Mouse (Mus musculus) embryo, embryonic 11 days (tissue): Measurements from ENCODE around the gene Fosl1.

Source experiments
- DNase-seq: peaks from one replicate; pipeline ENCODE4 v3.0.0-alpha.2; 2015

The Fosl1 gene

DNA sequence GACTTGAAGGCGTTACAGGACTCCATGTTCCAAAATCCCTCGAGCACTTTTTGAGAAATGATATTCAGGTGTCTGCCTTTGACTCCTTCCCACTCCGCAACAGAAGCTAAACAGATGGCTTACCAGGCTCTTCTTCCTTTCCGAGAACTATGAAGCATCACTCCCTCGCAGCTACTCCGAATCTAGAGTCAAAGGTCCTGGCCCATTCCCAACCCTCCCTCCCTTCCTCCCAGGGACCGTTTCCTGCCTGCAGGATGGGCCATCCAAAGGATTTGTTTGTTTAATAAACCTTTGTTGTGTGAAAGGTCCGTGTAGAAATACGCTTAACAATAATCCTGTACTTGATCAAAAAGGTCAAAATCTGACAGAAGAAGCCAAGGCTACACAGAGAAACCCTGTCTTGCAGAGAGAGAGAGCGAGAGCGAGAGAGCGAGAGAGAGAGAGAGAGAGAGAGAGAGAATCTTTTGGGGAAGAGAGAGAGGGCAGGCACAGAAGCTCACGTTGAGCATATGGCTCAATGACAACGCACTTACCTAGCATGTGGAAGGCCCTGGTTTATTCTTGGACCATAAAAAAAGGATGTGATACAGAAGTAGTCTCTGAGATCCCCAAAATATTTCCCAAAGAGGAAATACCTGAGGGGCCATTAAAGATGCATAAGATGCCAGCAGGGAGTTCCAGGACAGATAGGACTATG, 10.5 kb downstream of the Fosl1 start, which contains the start of gene Ccdc85b:
TSS of gene Ccdc85b (minus strand) at position 149 of the 697 bp plus-strand sequence.
- no peak for DNase-seq

DNA sequence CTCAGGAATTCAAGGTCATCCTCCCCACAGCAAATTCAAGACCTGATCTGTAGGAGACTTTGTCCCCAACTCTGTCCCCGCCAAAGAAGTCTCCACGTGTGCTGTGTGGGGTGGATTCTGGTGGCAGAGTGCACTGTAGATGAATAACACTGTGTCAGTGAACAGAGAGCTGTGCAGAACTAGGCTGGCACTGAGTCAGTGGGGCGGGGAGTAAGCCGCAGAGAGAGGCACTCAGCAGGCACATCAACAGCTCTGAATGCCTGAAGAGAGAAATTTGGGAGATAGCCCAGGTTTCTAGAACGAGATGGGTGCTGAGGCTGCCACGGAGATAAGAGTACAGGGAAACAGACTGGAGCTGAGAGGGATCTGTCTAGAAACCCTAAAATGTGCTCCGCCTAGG, 11.7 kb downstream of the Fosl1 start:
- no peak for DNase-seq

DNA sequence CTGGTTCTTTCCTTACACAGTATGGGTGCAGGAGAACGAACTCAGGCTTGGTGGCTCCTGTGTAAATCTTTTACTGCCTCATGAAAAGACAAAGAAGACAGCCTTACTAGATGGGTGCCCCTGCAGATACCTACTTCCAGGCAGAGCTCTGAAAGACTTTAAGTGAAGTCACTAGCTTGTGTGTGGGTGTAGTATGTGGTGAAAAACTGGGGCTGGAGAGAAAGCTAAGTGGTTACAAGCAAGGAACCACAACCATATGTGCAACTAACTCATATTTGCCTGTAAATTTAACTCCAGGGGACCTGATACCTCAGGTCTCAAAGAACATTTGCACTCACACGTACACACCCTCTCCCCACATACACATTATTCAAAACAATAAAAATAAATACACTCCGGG, 12.5 kb downstream of the Fosl1 start:
- DNase-seq: no peak

DNA sequence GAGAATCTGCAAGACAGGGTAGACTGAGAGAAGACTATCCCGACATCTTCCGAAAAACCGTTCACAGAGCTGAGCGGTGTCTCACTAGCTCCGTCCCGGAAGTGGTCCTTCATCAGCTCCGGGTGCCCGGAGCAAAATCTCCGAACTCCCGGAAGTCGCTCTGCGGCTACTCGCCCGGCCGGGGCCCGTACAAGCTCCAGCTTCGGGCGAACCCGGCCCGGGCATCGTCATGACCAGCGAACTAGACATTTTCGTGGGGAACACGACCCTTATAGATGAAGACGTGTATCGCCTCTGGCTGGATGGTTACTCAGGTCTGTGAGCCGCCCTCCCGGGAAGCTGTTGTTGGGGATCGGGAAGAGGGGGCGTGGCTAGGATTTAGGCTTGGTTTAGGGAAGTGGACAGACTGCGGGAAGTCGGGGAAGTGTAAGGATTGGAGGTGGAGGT, 13.1 kb downstream of the Fosl1 start, which contains the start of gene Fibp:
TSS of gene Fibp (plus strand) at position 151 of the 447 bp plus-strand sequence.
- DNase-seq: peak; percentile 95

DNA sequence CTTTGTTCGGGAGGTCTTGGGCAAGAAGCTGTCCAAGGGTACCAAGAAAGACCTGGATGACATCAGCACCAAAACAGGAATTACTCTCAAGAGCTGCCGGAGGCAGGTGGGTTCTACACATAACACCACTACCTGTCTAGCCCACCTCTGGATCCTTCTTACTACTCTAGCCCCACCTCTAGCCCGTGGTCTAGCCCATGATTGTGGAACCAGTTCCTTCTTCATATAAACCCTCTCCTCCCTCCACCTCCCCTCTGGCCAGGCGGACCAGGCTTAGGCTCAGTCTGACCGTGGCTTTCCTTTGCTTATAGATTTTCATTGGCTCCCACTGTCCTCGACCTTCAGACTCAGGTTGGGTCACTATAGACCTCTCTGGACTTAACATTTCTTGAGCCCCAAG, 14.1 kb downstream of the Fosl1 start:
- no peak for DNase-seq

DNA sequence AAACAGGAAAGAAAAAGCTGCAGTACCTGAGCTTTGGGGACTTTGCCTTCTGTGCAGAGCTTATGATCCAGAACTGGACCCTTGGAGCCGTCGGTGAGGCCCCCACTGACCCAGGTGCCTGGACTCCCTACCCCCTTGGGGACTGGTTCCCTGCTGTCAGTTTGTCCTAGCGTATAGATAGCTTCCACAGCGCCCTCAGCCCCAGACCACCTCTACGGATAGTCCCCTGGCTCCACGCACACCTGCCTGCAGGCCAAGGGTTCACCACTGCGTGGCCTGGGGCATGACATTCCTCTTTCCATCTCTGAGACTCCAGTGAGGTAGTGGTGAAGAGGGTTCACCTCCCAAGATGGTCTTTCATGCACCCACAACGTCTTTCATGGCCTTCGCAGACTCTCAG, 15.9 kb downstream of the Fosl1 start:
- DNase-seq: no peak

DNA sequence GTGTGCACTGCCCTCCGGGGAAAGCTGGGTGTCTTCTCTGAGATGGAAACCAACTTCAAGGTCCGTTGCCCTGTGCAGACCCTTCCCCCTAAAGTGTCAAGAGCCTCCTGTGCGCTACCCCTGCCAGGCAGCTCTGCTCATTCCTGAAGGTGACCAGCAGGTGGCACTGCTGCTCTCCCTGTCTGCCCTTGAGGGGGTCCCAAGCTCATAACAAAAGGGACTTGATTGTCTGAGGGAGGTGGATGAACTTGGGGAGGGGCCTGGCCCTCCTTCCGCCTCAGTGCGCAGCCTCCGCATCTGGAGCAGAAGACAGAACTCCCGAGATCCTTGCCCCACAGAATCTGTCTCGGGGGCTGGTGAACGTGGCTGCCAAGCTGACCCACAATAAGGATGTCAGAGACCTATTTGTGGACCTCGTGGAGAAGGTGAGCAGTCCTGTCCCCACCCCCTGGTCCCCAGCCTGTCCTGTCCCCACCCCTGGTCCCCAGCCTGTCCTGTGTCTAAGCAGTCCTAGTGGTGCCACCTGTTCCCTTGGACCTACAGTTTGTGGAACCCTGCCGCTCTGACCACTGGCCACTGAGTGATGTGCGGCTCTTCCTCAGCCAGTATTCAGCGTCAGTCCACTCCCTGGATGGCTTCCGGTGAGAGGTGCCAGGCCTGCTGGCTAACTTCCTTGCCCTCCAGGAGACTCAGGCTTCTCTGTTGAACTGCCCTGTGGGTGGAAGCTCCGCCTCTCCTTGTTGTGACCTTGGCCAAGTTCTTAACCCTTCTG, 16.6 kb downstream of the Fosl1 start:
- DNase-seq: peak; percentile 85

DNA sequence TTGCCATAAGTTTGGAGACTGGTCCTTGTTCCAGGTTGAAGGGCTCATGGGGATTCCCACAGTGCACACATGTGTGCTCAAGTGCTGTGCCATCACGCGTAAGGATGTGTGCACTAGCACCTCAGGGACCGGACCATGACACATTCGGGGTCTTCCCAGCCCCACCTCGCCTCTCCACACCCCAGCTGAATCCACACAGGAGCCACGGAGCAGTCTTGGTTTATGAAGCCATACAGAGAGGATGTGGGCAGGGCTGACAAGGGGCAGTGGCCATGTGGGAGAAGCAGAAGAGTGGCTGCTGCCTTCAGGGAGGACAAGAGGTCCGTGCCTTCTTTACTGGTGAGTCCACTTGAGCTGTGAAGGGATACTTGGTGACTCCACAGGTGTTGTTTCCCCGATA, 17.7 kb downstream of the Fosl1 start:
- DNase-seq: no peak

DNA sequence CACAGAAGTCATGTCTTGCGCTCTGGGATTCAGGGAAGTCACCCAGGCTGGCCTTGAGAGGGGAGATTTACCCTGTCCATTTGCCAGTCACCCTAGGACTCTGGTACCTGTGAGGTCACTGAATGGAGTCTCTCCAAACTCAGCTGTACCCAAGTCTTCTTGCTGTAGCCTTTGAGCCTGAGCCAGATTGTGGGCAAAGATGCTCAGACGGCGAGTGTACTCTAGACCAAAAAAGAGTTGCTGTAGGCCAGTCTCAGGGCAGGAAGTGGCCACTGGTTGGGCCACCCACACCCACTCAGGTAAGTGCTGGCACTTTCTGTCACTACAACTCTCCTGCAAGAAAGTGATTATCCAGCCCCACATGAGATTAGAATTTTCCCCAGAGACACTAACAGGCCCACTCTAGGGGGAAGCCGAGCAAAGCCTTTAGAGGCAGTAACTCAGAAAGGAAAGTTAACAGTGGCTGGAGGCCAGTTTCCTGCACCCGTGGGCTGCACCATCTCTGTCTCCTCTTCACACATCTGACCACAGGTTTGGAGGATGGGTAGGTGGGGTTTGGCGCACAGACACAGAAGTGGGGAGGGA, 19.7 kb downstream of the Fosl1 start:
- no peak for DNase-seq

DNA sequence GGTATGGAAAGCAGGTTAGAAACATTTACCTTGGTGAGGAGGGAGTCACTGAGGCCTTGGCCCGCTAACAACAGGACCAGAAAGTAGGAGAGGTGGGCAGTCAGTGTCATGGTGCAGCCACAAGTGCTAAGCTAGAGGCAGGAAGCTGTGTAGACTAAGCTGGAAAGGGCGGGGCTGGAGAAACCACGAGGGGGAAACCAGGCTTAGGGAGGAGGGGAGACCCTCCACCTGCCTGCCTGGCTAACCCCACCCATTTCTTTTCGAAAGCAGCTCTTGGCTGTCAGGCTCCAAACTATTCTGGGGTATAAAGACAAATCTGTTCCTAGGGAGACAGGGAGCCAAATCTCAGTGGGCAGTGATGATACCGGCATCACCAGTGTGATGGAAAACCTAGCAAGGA, 21.0 kb downstream of the Fosl1 start, which contains the start of gene Ctsw:
TSS of gene Ctsw (minus strand) at position 134 of the 400 bp plus-strand sequence.
- DNase-seq: no peak

DNA sequence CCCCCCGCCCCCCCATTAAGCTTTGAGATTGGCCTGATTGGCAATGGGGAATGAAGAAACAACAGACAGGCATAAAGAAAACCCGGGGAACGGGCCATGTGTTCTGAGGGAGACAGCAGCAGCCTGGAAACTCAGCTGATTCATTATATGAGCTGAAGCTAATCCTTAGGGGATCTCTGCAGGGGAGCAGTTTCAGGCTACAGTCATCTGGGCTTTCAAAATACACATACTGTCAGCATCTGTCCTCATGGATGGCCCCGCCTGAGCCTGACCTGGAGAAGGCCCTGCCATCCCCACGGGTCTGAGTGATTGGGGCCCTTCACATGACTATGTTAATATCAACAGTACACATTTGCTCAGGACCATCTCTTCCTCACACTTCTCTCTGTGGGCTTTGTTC, 24.5 kb downstream of the Fosl1 start:
- DNase-seq: no peak

DNA sequence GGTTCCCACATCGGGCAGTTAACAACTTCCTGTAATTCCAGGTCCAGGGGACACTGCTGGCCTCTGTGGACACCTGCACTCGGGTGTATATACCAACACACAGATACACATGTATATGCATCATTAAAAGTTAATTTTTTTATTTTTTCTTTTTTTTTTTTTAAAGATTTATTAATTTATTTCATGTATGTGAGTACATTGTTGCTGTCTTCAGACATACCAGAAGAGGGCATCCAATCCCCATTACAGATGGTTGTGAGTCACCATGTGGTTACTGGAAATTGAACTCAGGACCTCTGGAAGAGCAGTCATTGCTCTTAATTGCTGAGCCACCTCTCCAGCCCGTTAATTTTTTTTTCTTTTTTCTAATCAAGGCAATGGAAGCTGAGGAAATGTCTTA, 25.5 kb downstream of the Fosl1 start:
- no peak for DNase-seq

DNA sequence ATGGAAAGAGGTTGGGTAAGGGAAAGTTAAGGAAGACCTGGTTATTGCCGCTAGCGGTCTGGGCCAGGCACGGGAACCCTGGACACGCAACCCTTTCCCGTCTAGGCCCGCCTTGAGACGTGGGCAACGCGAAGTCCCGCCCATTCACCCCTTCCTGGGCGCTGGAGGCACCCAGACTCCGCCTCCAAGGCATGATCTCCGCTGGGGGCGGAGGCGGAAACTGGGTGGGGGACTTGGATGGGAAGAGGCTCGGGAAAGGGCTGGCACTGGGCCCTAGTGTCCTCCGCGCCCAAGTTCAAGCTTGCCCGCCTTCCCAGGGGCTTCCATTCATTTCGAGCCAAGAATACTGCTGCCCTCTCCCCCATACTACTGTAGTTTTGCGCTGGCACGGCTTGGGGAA, 26.4 kb downstream of the Fosl1 start, which contains the start of gene Efemp2:
TSS of gene Efemp2 (plus strand) at position 235 of the 400 bp plus-strand sequence.
- DNase-seq: peak; percentile 90

DNA sequence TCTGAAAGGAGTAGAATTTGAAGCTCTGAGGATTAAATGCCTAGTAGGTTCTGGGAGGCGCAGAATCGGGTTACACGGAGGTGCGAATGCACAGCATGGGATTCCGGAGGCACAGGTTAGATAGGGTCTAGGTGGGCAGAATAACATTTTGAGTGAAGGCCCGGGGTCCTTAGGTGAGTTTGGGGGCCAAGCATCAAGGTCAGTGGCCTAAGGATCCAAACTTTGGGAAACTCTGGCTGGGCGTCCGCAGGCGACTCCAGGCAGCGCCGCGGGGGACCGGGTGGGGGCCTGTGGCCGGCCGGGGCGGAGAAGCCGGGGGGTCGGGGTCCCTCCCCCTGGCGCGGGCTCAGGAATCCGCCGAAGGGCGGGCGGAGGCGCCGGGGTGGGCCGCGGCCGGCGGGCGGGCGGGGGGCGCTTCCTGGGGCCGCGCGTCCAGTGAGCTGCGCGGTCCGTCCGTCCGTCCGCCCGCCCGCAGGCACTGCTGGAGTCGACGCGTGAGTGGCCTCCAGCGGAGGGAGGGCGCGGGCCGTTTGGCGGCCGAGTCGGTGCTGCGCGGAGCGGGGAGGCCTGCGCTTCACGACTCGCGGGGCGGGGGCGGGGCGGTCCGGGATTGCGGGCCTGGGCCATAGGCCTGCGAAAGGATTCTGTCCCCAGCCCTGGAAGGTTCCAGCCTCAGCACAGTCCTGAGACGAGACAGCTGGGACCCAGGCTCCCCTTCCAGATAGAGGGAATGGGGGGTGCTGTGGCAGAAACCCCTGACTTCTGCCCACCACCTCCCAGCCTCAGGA, 27.1 kb downstream of the Fosl1 start:
- peak; percentile 74 for DNase-seq

DNA sequence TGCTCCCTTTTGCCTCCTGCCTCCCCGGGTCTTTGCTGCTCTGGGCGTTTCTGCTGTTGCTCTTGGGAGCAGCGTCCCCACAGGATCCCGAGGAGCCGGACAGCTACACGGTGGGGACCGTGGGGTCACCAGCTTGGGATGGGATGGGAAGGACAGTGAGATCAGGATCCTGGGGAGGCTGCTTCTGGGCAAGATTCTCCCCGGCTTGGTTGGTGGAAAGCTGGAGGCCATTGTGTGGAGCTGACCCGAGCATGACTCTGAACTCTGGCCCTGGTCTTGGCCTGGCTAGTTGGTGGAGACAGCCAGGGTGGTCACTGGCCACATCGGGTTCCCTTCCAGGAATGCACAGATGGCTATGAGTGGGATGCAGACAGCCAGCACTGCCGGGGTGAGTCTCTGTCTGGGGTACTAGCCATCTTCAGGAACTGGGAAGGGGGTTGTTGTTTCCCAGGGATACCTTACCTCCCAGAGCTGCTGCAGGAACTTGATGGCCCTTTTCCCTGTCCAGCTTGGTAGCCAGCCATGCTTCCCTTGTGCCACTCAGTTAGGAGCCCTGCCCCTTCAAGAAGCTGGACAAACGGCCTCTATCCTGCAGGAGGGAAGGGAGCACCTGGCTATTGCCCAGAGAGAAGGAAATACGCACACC, 27.8 kb downstream of the Fosl1 start:
- peak; percentile 39 for DNase-seq

DNA sequence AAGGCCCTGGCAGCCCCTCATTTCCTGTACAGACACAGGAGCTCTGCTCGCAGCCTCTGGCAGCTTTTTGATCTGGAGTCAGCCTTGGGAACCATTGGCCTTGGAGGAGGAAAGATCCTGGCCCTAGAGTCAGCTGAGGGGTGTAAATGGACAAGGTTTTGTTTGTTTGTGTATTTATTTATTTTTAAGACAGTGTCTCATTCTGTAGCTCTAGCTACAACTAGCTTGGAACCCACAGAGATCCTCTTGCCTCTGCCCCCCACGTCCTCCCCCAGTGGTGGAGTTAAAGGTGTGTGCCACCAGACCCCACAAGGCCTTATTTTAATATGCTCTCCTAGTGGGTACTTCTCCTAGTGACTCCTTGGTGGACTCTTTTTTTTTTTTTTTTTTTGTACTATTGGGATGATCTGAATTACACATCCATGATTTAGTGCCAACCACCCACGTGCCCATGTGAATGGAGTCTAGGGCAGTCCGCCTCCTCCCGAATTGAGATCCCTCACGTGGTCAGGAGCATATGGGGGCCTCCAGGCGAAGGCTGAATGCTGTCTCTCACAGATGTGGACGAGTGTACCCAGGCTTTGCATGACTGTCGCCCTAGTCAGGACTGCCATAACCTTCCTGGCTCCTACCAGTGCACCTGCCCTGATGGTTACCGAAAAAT, 29.8 kb downstream of the Fosl1 start:
- no peak for DNase-seq

DNA sequence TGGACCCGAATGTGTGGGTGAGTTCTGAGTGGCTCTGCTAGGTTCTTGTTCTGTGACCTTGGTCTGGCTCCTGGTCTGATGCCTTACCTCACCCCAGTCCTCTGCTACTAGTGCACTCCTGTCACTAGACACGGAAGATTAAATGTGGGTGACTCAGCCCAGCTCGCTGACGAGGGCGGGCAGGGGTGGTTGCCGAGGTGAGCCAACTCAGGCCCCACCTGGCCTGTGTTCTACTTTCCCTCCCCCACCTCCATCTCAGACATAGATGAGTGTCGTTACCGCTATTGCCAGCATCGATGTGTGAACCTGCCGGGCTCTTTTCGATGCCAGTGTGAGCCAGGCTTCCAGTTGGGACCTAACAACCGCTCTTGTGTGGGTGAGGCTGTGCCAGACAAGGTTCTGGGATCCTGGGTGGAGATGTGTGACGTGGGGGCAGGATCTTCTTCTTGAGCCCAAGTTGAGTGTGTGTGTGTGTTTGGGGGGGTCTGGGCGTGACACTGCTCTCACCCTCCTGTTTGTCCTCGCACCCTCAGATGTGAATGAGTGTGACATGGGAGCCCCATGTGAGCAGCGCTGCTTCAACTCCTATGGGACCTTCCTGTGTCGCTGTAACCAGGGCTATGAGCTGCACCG, 30.4 kb downstream of the Fosl1 start:
- DNase-seq: no peak

DNA sequence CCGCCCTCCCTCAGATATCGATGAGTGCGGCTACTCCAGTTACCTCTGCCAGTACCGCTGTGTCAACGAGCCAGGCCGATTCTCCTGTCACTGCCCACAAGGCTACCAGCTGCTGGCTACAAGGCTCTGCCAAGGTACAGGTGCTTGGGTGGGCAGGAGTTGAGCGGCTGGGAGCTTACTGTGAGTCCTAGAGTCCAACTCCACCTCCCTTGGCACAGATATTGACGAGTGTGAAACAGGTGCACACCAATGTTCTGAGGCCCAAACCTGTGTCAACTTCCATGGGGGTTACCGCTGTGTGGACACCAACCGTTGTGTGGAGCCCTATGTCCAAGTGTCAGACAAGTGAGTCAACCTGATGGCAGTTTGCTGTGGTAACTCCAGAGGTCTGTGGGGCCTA, 32.7 kb downstream of the Fosl1 start:
- no peak for DNase-seq

DNA sequence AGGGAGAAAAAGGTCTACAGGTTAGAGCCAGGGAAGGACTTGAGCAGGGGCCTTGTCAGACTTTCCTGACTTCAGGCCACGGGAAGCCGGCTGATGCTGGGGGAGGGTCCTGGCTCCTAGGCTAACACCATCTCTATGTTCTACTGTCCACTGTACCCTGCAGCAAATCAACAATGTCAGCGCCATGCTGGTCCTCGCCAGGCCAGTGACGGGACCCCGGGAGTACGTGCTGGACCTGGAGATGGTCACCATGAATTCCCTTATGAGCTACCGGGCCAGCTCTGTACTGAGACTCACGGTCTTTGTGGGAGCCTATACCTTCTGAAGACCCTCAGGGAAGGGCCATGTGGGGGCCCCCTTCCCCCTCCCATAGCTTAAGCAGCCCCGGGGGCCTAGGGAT, 34.1 kb downstream of the Fosl1 start:
- no peak for DNase-seq

DNA sequence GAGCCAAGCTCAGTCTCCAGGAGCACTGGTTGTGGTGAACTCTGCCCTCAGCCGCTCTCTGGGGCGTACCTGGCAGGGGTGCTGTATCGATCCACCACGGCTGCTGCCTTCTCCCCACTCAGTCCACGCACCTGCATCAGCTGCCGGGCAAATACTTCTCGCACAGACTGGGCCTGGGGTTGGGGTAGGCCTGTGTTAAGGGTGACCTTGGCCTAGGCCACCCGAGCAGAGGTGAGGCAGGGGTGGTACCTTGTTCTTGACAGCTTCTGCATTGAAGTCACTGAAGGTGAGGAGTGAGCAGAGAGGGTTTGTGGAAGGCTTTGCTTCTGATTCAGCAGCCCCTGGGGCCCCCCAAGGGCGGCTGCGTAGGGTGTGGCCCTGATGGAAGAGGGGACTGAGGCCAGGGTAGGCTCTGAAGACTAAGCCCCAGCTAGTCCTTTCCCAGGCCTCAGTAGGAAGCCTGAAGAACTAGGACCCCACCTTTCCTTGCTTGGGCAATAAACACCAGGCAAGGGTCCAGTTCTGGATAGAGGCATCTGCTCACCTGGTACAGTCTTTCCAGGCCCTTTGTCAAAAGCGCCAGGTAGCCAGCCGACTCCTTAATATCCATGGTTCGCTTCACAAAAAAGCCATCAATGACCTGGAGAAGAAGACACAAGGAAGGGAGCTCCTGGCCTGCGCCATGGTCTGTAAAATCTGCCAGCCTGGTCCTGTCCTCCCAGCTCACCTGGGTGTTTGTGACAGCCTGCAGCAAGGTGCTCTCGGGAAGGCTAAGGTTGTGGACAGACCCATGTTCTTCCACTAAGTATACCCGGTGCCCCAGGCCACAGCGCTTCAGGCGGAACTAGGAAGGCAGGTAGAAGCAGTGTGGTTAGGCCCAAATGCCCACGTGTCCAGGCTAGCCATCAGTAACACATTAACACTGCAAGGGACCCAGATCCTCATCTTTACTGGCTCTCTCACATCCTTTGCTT, 36.3 kb downstream of the Fosl1 start:
- no peak for DNase-seq
